Mouse (Mus musculus): ENCODE measurements around the gene Nprl2. TPM values are rescaled to one million over a fixed set of nuclear protein-coding genes. Genes with fewer than 3 reads are reported as not detected.

The Nprl2 gene
- total and polyA plus RNA-seq, 3 experiments = 17.2 to 33.6 (median 22.1) TPM

- Histone ChIP-seq H3K79me2 (replicated peaks; ENCODE audit: control insufficient read depth, insufficient read depth, low read length) (peaks cover 3% of the 10 kb centered on the region), H3K4me3 (no peak overlapping the region), H3K4me1 (ENCODE audit: control insufficient read depth, insufficient read depth, low read length) (peaks cover 16% of the 10 kb centered on the region), H3K27ac (no peak overlapping the region), H3K36me3 (ENCODE audit: control insufficient read depth, insufficient read depth, low read length) (peaks cover 10% of the 10 kb centered on the region), H3K9ac (ENCODE audit: low read depth, low read length) (no peak overlapping the region), H3K27me3 (ENCODE audit: control insufficient read depth, insufficient read depth, low read length) (no peaks in the 10 kb centered on the region)
- intact Hi-C loops (cut with DNase I) = no loop called here
- no peak for DNase-seq
- 84% methylated on average over 5 of the region's 5 CpGs for WGBS
- TF ChIP-seq CTCF (IDR thresholded peaks at IDR 0.05) = no peak
- TF ChIP-seq EP300 (IDR thresholded peaks at IDR 0.05; ENCODE audit: insufficient read depth, low read depth, low read length) = no peak
- no peak for TF ChIP-seq POLR2A (IDR thresholded peaks at IDR 0.05; ENCODE audit: insufficient read depth, low read depth, low read length)
These were observed 10.8 kb downstream of the Nprl2 start for GRCm38 (mm10) chr9:107552690-107553393.

GRCm38 (mm10) chr9:107553541-107554318 is 11.7 kb downstream of the Nprl2 start:
- peak in 1 of 2 experiments; percentile 64 for DNase-seq
- TF ChIP-seq POLR2A (IDR thresholded peaks at IDR 0.05; ENCODE audit: insufficient read depth, low read depth, low read length) = no peak
- Histone ChIP-seq H3K4me1 (ENCODE audit: control insufficient read depth, insufficient read depth, low read length) (peaks cover 16% of the 10 kb centered on the region), H3K27ac (peak overlapping the region; percentile 85), H3K36me3 (ENCODE audit: control insufficient read depth, insufficient read depth, low read length) (peaks cover 14% of the 10 kb centered on the region), H3K4me3 (peak overlapping the region; percentile 60), H3K27me3 (ENCODE audit: control insufficient read depth, insufficient read depth, low read length) (no peaks in the 10 kb centered on the region), H3K9ac (ENCODE audit: low read depth, low read length) (peak overlapping the region; percentile 74), H3K79me2 (replicated peaks; ENCODE audit: control insufficient read depth, insufficient read depth, low read length) (peaks cover 5% of the 10 kb centered on the region)
- intact Hi-C loops (cut with DNase I) = loop anchor here (2.0 kb wide), 1 partner anchor 15 kb away; no protein-coding TSS in a partner anchor
- 10% methylated on average over 37 of the region's 37 CpGs for WGBS

- TF ChIP-seq EP300 (IDR thresholded peaks at IDR 0.05; ENCODE audit: insufficient read depth, low read depth, low read length) = peak; percentile 49
- peak; percentile 36 for TF ChIP-seq CTCF (IDR thresholded peaks at IDR 0.05)
- TF ChIP-seq POLR2A (IDR thresholded peaks at IDR 0.05; ENCODE audit: insufficient read depth, low read depth, low read length) = peak; percentile 96
- DNase-seq = peak; percentile 96
- Histone ChIP-seq H3K4me3 (peak overlapping the region; percentile 97), H3K27ac (peak overlapping the region; percentile 99), H3K4me1 (ENCODE audit: control insufficient read depth, insufficient read depth, low read length) (peaks cover 16% of the 10 kb centered on the region), H3K27me3 (ENCODE audit: control insufficient read depth, insufficient read depth, low read length) (no peaks in the 10 kb centered on the region), H3K79me2 (replicated peaks; ENCODE audit: control insufficient read depth, insufficient read depth, low read length) (peaks cover 5% of the 10 kb centered on the region), H3K36me3 (ENCODE audit: control insufficient read depth, insufficient read depth, low read length) (peaks cover 16% of the 10 kb centered on the region), H3K9ac (ENCODE audit: low read depth, low read length) (peak overlapping the region; percentile 91)
- under 1% methylated on average over 53 of the region's 53 CpGs for WGBS
- intact Hi-C loops (cut with DNase I) = loop anchor here (2.0 kb wide), 1 partner anchor 14 kb away; no protein-coding TSS in a partner anchor
These were observed 12.3 kb downstream of the Nprl2 start for GRCm38 (mm10) chr9:107554319-107554825.

GRCm38 (mm10) chr9:107555031-107555457 is 13.0 kb downstream of the Nprl2 start:
- peak overlapping the region; percentile 91 for H3K9ac ChIP-seq (ENCODE audit: low read depth, low read length)
- peaks cover 19% of the 10 kb centered on the region for H3K36me3 ChIP-seq (ENCODE audit: control insufficient read depth, insufficient read depth, low read length)
- H3K79me2 ChIP-seq (replicated peaks; ENCODE audit: control insufficient read depth, insufficient read depth, low read length) = peaks cover 5% of the 10 kb centered on the region
- no peaks in the 10 kb centered on the region for H3K27me3 ChIP-seq (ENCODE audit: control insufficient read depth, insufficient read depth, low read length)
- peak; percentile 80 to 86 for DNase-seq
- WGBS = 0% methylated on average over 23 of the region's 23 CpGs
- TF ChIP-seq CTCF (IDR thresholded peaks at IDR 0.05) (no peak), POLR2A (IDR thresholded peaks at IDR 0.05; ENCODE audit: insufficient read depth, low read depth, low read length) (peak; percentile 83), EP300 (IDR thresholded peaks at IDR 0.05; ENCODE audit: insufficient read depth, low read depth, low read length) (peak; percentile 91)
- H3K4me1 ChIP-seq (ENCODE audit: control insufficient read depth, insufficient read depth, low read length) = peaks cover 16% of the 10 kb centered on the region
- intact Hi-C loops (cut with DNase I) = loop anchor here (2.0 kb wide), 1 partner anchor 14 kb away; no protein-coding TSS in a partner anchor
- H3K4me3 ChIP-seq = peak overlapping the region; percentile 97
- peak overlapping the region; percentile 99 for H3K27ac ChIP-seq

GRCm38 (mm10) chr9:107555701-107556100 is 13.7 kb downstream of the Nprl2 start:
- WGBS = 10% methylated on average over 2 of the region's 2 CpGs

More at GRCm38 (mm10) chr9:107555701-107556100, 13.7 kb downstream of the Nprl2 start:
- Histone ChIP-seq H3K27me3 (ENCODE audit: control insufficient read depth, insufficient read depth, low read length) (no peaks in the 10 kb centered on the region), H3K9ac (ENCODE audit: low read depth, low read length) (peak overlapping the region; percentile 91), H3K4me3 (peak overlapping the region; percentile 97), H3K79me2 (replicated peaks; ENCODE audit: control insufficient read depth, insufficient read depth, low read length) (peaks cover 5% of the 10 kb centered on the region), H3K4me1 (ENCODE audit: control insufficient read depth, insufficient read depth, low read length) (peaks cover 16% of the 10 kb centered on the region), H3K36me3 (ENCODE audit: control insufficient read depth, insufficient read depth, low read length) (peaks cover 21% of the 10 kb centered on the region), H3K27ac (peak overlapping the region; percentile 99)
- TF ChIP-seq POLR2A (IDR thresholded peaks at IDR 0.05; ENCODE audit: insufficient read depth, low read depth, low read length) = no peak
- TF ChIP-seq CTCF (IDR thresholded peaks at IDR 0.05) = no peak
- TF ChIP-seq EP300 (IDR thresholded peaks at IDR 0.05; ENCODE audit: insufficient read depth, low read depth, low read length) = no peak
- DNase-seq = no peak
- intact Hi-C loops (cut with DNase I) = loop anchor here (2.0 kb wide), 1 partner anchor 13 kb away; no protein-coding TSS in a partner anchor
